Mouse (Mus musculus) bone marrow, adult 2 months (tissue): ENCODE results near the gene A930018P22Rik.

Experiments
- CTCF ChIP-seq: fragments of 200-500 bp; IDR thresholded peaks from 2 replicates; pipeline ENCODE4 v1.5.1; 2011; ENCODE audit warnings: low read length, control low read depth; ENCODE audit not compliant: control insufficient read depth, insufficient read depth
- POLR2A ChIP-seq: fragments of 200-500 bp; IDR thresholded peaks from 2 replicates; pipeline ENCODE4 v1.6.1; 2011; ENCODE audit warnings: low read depth, mild to moderate bottlenecking, control low read depth, low read length, borderline replicate concordance; ENCODE audit not compliant: control insufficient read depth

- no peak for TF ChIP-seq CTCF
- no peak for TF ChIP-seq POLR2A
Observed at GRCm38 (mm10) chr2:104095741-104096213, 26.8 kb upstream of the A930018P22Rik start, which contains the start of gene Cd59a.
